Mouse (Mus musculus) bone marrow, adult 2 months (tissue): ENCODE results near the gene Dtx3. TPM values are rescaled to one million over a fixed set of nuclear protein-coding genes. Genes with fewer than 3 reads are reported as not detected.
"Not testable (repeated sequence)": the region's sequence is repeated elsewhere in the genome, so short reads cannot be mapped to it uniquely, and the experiment has no call there.

Experiments used
- H3K27ac ChIP-seq: fragments of 200-500 bp; 2 replicates; pipeline ENCODE4 v1.5.1; 2012; ENCODE audit warnings: low read depth, mild to moderate bottlenecking, control low read depth, inconsistent platforms, low read length; ENCODE audit not compliant: control insufficient read depth, poor library complexity, insufficient read depth
- H3K4me1 ChIP-seq: fragments of 200-500 bp; 2 replicates; pipeline ENCODE4 v1.6.1; 2011; ENCODE audit warnings: low read length; ENCODE audit not compliant: control insufficient read depth, insufficient read depth
- H3K4me3 ChIP-seq: fragments of 200-500 bp; replicated peaks from 2 replicates; pipeline ENCODE3; 2011; ENCODE audit warnings: mild to moderate bottlenecking, low read depth, low read length, control low read depth; ENCODE audit not compliant: control insufficient read depth
- CTCF ChIP-seq: fragments of 200-500 bp; IDR thresholded peaks from 2 replicates; pipeline ENCODE4 v1.5.1; 2011; ENCODE audit warnings: low read length, control low read depth; ENCODE audit not compliant: control insufficient read depth, insufficient read depth
- POLR2A ChIP-seq: fragments of 200-500 bp; IDR thresholded peaks from 2 replicates; pipeline ENCODE4 v1.6.1; 2011; ENCODE audit warnings: low read depth, mild to moderate bottlenecking, control low read depth, low read length, borderline replicate concordance; ENCODE audit not compliant: control insufficient read depth
- WGBS: fragments of 180-500 bp; shearing (Covaris S2); methylation state at CpG from one replicate; pipeline ENCODE4 v1.1.7; 2018; 5-methylcytosine and 5-hydroxymethylcytosine counted together
- polyA plus RNA-seq: library from polyadenylated mRNA; stranded (reverse); fragments of >200 nt; gene quantifications from 2 replicates; pipeline ENCODE4 v1.2.4, GENCODE M21; 2011; ENCODE audit warnings: low replicate concordance; ENCODE audit not compliant: missing spikeins, insufficient read depth, insufficient read length

The Dtx3 gene
- polyA plus RNA-seq, 1 experiment = 78.7 TPM

DNA sequence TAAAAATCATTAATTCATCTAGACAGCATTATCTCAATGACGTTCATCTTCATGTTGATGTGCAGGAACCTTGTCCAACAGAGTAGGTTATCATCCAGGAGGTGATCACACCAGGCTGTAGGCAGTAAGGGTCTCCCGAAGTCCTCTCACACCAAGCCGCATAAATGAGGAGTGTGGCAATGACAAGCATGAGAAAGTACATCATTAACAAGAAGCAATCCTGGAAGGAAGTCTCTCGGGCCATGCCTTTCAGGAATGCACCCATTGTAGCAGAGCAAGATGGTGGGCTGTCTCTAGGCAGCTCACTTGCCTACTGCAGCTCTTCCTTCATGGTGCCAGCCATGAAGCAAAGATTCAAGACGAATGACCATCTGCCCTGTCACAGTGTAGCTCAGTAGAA lies 40.9 kb downstream of the Dtx3 start:
- Histone ChIP-seq H3K27ac (no peak overlapping the region), H3K4me1 (peaks cover 2% of the 10 kb centered on the region; the same call in 1 of the 2 replicates), H3K4me3 (no peak overlapping the region)
- 81% methylated on average over 5 of the region's 5 CpGs for WGBS
- TF ChIP-seq CTCF = no peak
- no peak for TF ChIP-seq POLR2A

DNA sequence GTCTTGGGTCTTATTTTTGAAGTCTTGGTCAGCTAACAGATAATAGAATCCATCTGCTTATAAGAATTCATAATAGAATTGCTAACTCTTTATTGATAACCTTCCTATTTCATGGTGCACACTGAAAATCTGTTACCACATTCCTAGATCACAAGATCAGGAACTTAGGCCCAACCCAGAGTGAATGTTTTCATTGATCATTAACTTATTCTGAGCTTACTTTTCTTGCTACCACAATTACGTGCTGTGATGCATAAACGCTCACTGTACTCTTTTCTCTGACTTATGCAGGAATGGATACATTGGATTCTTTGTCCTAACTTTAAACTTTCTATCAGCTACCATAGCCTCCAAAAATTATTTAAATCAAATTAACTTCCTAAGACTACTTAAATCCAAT lies 41.3 kb downstream of the Dtx3 start:
- 91% methylated on average over 2 of the region's 2 CpGs for WGBS

GRCm38 (mm10) chr10:127153323-127153722 lies 42.2 kb downstream of the Dtx3 start:
- 83% methylated on average over 7 of the region's 7 CpGs for WGBS
- no peak overlapping the region for H3K4me3 ChIP-seq
- TF ChIP-seq POLR2A = no peak
- no peak for TF ChIP-seq CTCF
- H3K4me1 ChIP-seq = peaks cover 2% of the 10 kb centered on the region; the same call in 1 of the 2 replicates
- H3K27ac ChIP-seq = no peak overlapping the region

More for the DNA sequence above, 41.3 kb downstream of the Dtx3 start:
- TF ChIP-seq POLR2A (no peak), CTCF (no peak)
- Histone ChIP-seq H3K27ac (no peak overlapping the region), H3K4me1 (peaks cover 2% of the 10 kb centered on the region; the same call in 1 of the 2 replicates), H3K4me3 (no peak overlapping the region)

GRCm38 (mm10) chr10:127152556-127152955 lies 43.0 kb downstream of the Dtx3 start:
- 87% methylated on average over 10 of the region's 10 CpGs for WGBS
- not testable (repeated sequence) for H3K4me3 ChIP-seq, H3K27ac ChIP-seq, H3K4me1 ChIP-seq

- not testable (repeated sequence) for H3K4me3 ChIP-seq, H3K27ac ChIP-seq, H3K4me1 ChIP-seq
- WGBS = 90% methylated on average over 3 of the region's 3 CpGs
Observed at GRCm38 (mm10) chr10:127151233-127151632, 44.3 kb downstream of the Dtx3 start.

- 44% methylated on average over 4 of the region's 4 CpGs for WGBS
- Histone ChIP-seq H3K27ac (peak overlapping the region; percentile 17; the same call in 1 of the 2 replicates), H3K4me3 (peak overlapping the region; percentile 11), H3K4me1 (peaks cover 2% of the 10 kb centered on the region; the same call in 1 of the 2 replicates)
- TF ChIP-seq CTCF (no peak), POLR2A (no peak)
Observed at GRCm38 (mm10) chr10:127150471-127150872, 45.1 kb downstream of the Dtx3 start.

GRCm38 (mm10) chr10:127147135-127147534 lies 48.4 kb downstream of the Dtx3 start:
- peaks cover 2% of the 10 kb centered on the region; the same call in 1 of the 2 replicates for H3K4me1 ChIP-seq
- H3K27ac ChIP-seq = no peak overlapping the region
- TF ChIP-seq POLR2A (no peak), CTCF (no peak)
- no peak overlapping the region for H3K4me3 ChIP-seq
- 79% methylated on average over 6 of the region's 6 CpGs for WGBS

DNA sequence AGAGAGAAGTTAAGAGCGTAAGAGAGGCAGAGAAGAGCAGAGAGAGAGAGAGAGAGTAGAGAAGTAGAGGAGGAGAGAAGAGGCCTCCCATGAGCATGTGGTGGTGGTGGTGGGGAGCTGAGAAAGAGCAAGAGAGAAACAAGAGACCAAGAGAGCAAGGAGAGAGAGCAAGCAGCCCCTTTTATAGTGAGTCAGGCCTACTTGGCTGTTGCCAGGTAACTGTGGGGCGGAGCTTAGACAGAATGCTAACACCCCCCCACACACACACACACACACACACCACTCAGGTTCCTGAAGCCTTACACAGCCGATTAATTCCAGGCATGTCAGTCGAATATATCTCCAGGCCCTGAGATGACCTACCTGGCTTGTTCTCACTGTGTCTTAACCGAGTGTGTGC lies 50.2 kb downstream of the Dtx3 start:
- TF ChIP-seq POLR2A (no peak), CTCF (no peak)
- no peak overlapping the region for H3K4me3 ChIP-seq
- 75% methylated on average over 5 of the region's 5 CpGs for WGBS
- peaks cover 4% of the 10 kb centered on the region for H3K4me1 ChIP-seq
- no peak overlapping the region for H3K27ac ChIP-seq

DNA sequence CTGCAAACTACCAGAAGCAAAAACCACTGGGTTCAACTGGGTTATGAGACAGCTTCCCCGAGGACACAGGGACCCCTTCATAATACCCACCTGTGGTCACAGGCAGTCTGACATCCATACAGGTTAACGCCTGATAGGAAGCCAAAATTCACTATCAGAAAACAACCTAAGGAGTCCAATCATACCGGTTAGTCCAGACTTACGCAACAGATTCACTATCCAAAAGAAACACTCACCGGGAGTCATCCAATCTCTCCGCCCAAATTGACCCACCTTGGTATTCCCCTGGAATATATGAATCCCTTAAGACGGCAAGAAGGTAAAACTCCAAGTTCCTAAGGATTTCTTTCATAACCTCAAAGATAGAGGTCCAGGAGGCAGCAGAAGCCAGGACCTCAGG lies 51.0 kb downstream of the Dtx3 start:
- WGBS = 78% methylated on average over 7 of the region's 7 CpGs
- Histone ChIP-seq H3K4me3 (no peak overlapping the region), H3K4me1 (peaks cover 4% of the 10 kb centered on the region), H3K27ac (no peak overlapping the region)
- no peak for TF ChIP-seq CTCF
- TF ChIP-seq POLR2A = no peak

DNA sequence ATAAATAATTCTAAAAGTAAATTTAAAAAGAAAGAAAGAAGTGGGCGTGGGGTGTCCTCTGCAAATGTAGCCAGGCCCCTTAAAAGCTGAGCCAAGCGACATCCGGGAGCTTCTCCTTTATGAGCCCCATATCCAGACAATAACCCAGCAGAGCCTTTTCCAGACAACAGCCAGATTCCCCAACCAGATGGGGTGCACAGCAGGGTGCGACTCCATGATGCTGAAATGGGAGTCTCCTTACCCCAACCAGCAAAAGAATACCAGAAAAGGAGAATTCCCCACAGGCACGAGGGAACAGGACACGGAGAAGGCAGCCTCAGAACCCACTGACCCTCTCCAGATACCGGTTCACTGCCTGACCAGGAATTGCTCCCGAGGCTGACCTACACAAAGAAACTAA lies 52.3 kb downstream of the Dtx3 start:
- WGBS = 84% methylated on average over 8 of the region's 8 CpGs
- H3K27ac ChIP-seq = no peak overlapping the region
- TF ChIP-seq POLR2A = no peak
- TF ChIP-seq CTCF = no peak
- peaks cover 4% of the 10 kb centered on the region for H3K4me1 ChIP-seq
- H3K4me3 ChIP-seq = no peak overlapping the region
